Mouse (Mus musculus): ENCODE data around the gene Dgki. TPM values are rescaled to one million over a fixed set of nuclear protein-coding genes. Genes with fewer than 3 reads are reported as not detected.

Dgki gene
- total RNA-seq (2021) = under 1 TPM; 0.13 to 0.15 TPM
- long read RNA-seq, experiment 1 = 0 reads
- long read RNA-seq, experiment 2 = 0 reads

DNA sequence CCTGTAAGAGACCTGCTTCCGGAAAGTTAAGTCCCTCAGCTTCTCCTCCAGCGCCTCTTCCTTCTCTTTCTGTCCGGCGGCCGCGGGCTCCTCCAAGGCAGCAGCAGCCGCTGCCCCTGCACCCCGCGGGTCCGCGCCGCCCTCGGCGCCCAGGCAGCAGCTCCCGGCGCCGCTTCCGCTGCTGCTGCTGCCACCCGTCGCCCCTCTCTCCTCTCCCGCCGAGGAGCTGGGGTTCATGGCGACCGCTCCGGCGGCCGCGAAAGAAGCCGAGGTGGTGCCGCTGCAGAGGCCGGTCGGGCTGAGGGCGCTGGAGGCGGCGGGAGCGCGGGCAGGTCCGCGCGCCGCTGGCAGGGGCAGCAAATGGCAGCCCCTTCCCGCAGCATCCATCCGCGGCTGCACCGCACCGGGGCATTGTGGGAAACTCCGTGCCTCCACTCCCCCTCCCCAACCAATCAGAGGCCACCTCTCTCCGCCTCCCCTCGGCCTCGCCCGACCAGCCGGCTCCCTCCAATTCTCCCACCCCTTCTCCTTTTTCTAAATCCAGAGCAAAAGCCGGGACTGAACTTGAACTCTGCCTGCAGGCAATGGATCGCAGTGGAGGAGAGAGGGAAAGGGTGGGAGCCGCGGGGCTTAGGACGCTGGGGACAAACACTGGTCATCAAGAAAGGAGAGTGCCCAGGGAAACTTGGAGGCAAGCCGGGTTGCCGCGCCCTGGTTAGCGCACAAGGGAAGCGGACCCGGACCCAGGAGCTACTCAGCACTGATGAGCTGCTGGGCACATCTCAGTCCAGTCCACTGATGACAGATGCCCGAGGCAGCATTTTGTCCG, at the start of gene Dgki:
Dgki (minus strand) TSS at position 623 of the 829 bp plus-strand sequence.
- intact Hi-C loops (cut with DNase I) = no loop called here
- DNase-seq = no peak

DNA sequence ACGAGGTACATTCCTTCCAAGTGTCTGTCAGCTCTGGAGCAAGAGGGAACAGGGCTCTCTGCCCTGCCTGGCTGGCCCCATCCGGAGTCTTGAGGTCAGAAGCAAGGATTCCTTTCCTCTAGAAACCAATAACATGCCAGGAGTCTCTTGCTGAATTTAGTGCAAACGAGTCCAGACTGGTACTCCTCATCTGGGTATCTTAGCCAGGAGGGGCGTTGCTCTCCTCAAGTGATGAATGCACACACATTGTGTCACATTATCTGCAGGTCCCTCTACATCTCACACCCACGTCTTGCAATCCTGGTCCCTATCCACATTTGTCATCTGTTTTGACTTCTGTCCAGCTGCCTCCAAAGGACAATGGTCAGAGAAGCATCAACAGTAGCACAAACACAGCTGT, 47.6 kb upstream of the Dgki start:
- intact Hi-C loops (cut with DNase I) = no loop called here
- no peak for DNase-seq

DNA sequence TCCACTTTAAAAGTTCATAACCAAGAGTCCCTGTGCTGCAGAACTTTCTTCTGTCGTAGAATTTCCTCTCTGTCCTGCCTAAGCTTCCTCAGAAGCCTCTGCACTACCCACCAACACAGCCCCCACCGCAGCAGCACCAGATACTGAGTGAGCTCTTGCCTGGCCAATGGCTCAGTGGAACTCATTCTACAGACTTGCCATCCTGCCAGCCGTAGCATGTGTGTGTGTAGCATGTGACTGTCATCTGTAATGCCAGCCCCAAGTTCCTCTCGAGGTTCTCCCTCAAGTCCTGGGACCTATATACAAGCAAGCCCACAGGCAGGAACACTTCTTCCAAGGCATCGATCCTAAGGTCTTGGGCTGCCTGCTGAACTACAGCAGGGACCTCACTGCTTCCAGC, 38.1 kb upstream of the Dgki start:
- intact Hi-C loops (cut with DNase I) = no loop called here
- DNase-seq = no peak

DNA sequence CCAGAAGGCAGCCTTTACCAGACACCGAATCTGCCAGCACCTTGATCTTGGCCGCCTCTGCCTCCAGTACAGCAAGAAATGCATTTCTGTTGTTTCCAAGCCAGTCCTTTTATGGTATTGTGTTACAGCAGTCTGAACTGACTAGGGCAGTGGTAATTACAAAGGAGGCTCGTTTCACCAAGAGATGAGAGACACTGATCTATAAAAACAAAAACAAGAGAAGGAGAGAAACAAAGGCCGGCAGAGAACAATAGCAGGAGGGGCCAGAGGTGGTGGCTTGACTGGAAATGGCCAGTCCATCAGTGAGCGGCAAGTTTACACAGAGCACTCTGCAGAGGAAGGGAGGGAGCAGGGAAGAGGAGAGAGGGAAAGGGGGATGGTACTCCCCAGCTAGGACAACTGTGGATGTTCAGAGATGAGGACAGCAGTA, 36.9 kb upstream of the Dgki start:
- intact Hi-C loops (cut with DNase I) = no loop called here
- no peak for DNase-seq

DNA sequence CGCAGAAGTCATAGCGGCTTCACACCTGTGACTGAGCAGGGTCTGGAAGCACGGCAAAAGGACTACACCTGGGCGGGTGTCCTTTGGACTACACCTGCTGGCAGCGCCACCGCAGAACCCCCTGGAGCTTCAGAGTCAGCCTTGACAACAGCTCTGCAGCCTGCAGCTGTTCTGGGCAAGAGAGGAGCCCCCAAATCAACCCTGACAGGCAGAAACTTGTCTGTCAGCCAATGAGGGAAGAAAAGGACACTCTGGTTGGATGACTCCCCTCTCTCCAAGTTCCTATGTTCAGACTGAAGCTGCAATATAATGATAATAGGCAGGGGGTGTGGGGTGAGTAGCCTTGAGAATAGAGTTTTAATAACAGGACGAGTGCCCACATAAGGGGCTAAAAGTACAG, 36.4 kb upstream of the Dgki start:
- intact Hi-C loops (cut with DNase I) = no loop called here

DNA sequence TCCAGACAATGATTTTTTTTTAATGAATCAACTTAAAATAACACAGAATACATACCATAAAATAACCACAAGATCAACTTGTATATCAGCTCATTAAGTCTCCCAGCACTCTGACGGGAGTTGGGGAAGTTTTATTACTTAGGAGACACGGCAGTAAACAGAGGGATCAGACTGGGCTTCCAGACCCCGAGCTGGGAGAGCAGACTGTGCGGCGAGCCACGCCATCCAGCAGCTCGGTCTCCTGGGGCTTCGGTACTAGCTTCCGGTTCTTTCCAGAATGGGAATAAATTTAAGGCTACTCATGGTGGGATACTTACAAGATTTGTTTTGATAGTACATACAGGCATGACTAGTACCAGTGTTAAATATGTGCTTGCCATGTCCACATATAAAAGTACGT, 32.9 kb upstream of the Dgki start:
- intact Hi-C loops (cut with DNase I) = no loop called here
- DNase-seq = no peak

More for the DNA sequence above, 36.4 kb upstream of the Dgki start:
- no peak for DNase-seq

DNA sequence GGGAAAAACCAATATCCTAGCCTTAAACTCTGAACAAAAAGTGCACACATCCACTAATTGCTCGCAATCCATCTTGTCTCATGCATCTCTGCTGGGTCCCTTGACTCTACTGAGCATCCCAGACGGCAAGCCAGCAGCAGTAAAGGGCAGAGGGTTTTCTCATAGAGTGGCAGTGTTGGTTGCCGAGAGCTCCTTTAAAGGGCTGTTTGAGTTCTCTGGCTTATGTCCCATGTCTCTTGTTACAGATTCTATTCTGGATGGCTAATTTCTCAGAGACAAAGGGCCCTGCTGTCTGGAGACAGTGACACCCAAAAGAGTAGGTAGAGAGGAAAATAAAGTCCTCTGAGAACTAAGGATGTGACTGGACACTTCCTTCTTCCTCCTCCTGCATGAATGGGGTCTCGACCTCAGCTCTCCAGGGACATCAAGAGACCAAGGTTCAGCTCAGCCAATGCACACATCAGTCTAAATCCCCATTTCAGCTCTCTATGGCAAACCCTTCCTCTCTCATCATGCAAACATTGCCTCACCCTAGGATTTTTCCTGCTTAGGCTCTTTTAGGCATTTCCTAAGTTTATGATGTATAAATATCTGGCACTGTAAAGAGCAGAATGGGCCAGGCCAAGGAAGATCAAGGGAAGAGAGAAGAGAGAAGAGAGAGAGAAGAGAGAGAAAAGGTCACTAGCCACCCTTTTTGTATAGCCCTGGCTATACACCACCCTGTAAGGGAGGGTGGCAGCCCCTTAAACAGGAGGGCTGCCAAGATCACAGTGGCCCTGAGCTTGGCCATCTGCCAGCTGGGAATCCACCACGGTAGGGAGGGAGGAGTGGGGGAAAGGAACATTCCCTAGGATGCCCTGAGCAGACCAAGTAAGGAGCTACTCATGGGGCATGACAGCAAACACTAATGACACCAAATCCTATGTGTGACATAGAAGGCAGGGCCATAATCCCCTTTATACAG, 30.2 kb upstream of the Dgki start:
- intact Hi-C loops (cut with DNase I) = no loop called here
- no peak for DNase-seq

DNA sequence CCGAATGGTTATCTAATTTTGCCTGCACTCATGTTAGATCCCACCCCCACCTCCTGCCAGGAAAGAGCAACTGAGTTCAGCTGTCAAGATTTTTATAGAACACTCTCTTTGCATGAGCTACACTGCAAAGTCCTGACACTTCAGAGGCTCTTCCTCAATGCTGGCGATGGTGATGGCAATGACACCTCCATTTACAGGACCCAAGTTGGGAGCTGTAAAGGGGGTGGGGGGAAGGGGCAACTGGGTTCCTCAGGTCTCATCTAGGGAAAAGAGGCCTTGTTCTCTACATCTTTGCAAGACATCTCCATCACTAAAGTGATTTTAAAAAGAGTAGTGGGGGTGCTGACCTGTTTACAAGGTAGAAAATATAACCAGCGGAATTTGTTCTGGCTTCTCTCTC, 29.4 kb upstream of the Dgki start:
- intact Hi-C loops (cut with DNase I) = no loop called here
- DNase-seq = no peak

DNA sequence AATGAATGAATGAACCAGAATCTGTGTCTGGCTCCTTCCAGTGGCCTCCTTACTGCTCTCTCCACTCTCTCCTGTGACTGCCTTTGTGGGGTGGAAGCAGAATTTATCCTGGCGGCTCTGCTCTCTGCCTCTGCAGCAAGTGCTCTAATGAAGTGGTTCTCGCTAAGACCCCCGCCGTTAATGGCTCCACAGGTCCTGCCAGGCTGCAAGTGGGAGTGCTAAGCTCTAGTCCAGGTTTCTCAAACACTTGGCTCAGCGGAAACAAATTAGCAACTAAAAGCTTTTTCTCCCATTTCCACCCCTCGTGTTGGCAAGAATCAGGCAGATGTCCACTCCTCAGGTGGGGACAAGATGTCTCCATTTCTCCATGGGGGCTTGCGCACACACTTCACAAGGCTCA, 28.7 kb upstream of the Dgki start:
- no peak for DNase-seq
- intact Hi-C loops (cut with DNase I) = no loop called here

DNA sequence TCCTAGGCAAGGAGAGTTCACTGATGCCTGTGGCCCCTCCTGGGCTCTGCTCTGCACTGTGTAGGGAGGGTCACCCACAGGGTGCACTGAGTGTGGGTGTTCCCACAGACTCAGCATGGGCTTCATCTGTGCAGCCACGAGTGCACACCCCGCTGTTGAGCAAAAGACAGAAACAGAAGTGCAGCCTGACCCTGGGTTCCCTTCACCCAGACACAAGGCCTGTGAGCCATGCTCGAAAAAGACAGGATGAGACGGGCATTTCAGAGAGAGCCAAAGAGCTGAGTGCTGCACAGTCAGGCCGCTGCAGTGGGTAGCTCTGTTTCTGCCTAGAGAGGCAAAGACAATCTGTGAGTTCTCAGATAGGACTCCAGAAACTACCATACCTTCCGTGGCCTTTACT, 27.5 kb upstream of the Dgki start:
- DNase-seq = no peak
- intact Hi-C loops (cut with DNase I) = no loop called here

DNA sequence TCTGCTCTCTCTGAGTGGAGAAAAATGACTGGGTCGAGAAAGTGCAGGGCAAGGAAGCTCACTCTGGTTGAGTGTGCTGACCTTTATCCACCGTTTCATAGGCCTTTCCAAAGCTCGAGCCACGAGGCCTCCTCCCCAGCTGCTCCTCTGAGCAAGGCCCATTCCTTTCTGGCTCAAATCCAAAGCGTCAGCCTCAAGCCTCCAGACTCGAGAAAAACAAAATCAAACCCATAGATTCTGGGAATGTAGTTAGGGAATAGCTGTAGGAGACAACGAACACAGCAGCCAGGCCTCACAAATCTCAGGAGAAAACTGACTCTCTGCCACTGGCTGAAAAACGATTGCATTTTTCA, 26.6 kb upstream of the Dgki start:
- DNase-seq = peak in 1 of 2 experiments; percentile 14
- intact Hi-C loops (cut with DNase I) = no loop called here

DNA sequence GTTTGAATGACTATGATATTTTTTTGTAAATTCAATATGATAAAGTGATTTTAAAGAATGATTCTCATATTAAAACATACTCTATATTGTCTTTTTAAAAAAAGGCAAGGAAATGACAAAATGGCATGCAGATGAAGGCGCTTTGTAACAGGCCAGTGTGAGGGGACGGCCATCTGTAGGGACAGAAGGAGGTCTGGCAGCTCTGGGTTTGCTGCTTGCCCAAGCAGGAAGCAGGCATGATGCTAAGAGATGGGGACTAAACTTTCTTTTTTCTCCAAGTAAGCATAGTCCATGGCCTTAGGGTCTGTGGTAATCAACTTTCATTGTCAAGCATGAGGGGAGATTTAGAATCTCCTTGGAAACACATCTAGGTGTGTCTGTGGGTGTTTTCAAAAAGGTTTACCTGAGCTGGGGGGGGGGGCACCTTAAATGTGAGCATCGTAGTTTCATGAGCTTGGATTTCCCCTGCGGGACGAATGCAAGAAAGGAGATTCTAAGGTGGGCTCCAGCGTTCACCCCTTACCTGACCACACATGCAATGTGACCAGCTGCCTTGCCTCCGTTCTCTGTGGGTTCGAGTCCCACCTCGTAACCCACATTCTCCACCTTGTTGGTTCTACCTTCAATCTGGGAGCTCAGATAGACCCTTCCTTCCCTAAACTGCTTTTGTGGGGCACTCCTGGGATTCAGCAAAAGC, 26.1 kb upstream of the Dgki start:
- no peak for DNase-seq
- intact Hi-C loops (cut with DNase I) = no loop called here

DNA sequence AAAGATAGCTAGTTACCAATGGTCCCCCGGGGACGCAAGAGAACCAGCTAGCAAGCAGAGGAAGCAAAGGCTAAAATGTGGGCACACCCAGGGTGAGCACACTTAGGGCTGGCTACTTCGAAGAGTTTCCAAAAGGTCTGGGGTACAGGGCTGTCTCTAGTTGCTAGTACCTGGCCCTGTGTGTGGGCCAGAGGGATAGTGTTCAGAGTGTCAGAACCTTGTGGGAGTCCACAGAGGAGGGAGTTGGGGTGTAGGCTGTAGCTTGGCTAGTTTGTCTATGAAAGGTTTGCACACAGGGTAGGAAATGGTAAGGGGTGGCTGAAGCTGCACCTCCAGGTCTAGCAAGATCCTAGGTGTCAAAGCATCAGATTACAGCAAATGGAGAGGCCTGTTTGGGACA, 25.1 kb upstream of the Dgki start:
- intact Hi-C loops (cut with DNase I) = no loop called here
- no peak for DNase-seq

DNA sequence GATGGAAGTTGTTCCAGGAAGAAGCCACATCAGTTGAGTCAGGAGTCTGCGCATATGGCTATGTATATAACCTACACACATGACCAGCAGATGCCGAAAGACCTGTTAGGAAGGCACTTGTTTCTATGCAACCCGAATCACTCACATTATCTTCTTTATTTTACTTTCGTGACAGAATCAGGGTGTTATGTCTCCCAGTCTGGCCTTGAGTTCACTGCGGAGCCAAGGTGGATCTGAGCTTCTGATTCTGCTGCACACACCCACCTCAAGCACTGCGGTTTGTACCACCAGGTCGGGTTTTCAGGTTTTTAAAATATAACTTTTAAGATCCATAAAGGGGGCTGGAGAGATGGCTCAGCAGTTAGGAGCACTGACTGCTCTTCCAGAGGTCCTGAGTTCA, 22.7 kb upstream of the Dgki start:
- no peak for DNase-seq

DNA sequence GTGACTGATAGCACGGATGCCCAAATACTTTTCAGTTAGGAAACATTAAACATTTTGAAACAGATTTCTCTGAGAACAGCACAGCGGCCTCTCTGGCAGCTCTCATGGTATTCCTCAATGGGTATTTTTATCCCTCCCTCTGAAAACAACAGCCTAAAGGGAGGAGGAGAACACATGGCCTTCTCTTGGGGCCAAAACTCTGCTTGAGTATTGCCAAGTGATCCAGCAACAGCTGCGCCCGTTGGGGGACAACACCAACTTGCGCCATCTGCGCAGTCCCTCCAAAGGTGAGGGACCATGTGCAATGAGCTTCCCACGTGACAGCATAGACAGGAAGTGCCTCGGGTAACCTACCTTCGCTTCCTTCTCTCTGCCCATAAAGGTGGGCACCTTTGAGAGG, 22.1 kb upstream of the Dgki start:
- no peak for DNase-seq
- intact Hi-C loops (cut with DNase I) = no loop called here

More for the DNA sequence above, 22.7 kb upstream of the Dgki start:
- intact Hi-C loops (cut with DNase I) = no loop called here

DNA sequence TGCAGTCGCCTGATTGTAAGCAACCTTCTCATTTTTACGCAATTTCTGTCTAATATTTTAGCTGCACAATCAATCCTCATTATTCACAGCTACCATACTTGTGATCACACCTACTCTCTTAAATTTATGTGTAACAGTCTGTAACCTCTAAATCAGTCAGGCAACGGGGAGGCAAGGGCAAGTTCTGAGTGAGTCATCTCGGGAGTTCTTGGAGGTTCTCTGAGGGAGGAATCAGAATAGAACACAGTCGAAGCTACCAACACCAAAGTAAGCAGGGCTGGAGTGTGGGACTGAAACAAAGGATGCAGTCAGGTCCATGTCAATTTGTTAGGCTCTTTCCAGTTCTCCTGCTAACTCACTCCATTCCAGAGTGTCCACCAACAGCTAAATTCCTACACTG, 17.9 kb upstream of the Dgki start:
- DNase-seq = no peak
- intact Hi-C loops (cut with DNase I) = no loop called here

DNA sequence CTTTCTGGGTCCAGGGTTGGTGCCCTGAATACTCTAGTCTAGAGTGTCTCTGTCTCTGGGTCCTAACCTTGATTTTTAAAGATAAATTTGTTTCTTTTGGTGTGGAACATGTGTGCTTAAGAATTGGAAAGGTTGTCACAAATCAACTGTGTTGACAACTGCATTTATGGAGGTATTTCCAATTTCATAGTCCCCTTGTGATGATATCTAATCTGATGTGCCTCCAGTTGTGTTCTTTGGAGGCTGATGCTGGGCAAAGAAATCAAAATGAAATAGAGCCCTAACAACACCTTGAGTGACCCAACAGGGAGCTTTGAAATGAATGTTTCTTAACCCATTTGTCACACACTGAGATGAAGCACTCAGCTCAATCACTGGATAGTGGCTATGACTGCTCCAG, 15.5 kb upstream of the Dgki start:
- no peak for DNase-seq
- intact Hi-C loops (cut with DNase I) = no loop called here

DNA sequence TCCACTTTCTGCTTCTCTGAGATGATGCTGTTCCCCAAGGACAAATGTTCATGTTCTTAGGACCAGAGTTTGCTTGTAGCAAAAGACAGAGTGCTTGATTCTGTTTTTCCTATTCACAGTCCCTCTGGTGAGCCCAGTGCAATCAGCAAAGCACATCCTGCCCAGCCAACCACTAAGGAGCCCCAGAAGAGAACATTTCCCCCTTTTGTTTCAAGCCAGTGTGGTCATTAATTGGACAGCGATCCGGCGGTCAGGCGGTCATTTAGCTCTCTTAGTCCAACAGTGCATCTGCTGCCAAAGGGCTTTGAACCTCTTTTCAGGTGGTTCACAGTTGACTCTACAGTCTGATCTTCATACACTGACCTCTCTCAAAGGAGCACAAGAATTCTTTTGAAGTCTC, 10.6 kb upstream of the Dgki start:
- peak in 1 of 2 experiments; percentile 27 for DNase-seq
- intact Hi-C loops (cut with DNase I) = no loop called here

DNA sequence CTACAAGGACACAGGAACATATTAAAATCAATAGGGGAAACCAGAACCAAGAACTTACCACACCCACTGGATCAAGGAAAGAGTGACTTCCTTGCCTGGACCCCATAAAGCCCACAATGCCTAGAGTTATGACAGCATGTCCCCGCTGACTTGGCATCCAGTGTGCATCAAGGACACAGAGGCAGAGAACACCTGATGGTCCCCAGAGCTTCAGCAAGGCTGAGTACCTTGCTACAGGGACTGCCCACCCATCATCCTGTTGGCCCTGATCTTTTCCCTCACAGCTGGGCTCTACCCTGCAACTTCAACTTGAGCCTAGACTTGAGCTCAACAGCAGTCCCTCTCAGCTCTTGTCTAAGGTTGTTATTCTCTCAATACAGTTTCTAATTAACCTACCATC, 6.6 kb upstream of the Dgki start:
- no peak for DNase-seq
- intact Hi-C loops (cut with DNase I) = no loop called here

DNA sequence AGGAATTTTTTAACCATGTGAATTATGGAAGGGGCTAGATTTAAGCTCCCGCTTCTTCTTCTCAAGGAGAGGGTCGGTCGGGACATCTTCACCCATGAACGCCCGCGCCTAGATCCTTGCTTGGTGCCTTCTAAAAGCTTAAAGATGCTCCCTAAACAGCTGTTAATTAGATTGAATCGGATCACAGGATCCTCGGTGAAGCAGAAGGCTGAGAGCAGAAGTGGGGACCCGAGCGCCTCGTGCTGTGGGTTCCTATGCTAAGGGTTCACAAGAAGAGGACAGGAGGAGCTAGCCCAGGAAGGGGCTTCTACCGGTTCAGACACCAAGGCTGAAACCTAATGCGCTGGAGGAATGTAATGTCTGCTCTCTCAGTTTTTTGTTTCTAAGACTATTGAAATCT, 508 bp upstream of the Dgki start:
- no peak for DNase-seq
- intact Hi-C loops (cut with DNase I) = no loop called here

DNA sequence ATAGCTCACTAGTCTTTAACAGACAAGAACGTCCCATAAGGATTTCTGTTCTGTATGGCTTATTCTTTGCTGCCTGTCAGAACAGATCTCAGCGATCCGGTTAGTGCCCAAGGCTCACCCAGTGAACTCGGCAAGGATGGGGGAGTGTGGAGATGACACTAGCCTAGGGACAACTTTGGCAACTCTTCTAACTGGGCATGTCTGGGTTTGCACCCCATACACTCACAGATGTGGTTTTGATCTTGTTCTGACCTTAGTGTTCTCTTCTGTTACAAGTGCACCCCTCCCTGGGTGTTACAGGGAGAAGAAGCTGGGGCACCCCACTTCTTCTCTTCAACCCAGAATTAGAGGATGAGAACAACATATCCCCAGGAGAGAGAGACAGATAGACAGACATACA, 1.0 kb downstream of the Dgki start:
- DNase-seq = no peak
- intact Hi-C loops (cut with DNase I) = no loop called here

Data from gastrocnemius, postnatal 36 days (tissue).